Mouse (Mus musculus): ENCODE measurements around the gene Nuak2. TPM values are rescaled to one million over a fixed set of nuclear protein-coding genes. Genes with fewer than 3 reads are reported as not detected.

The Nuak2 gene
- polyA plus RNA-seq, 1 experiment, result 0.87 TPM

- Histone ChIP-seq H3K4me3 (ENCODE audit: insufficient read depth, low read depth, low read length) (no peak overlapping the region), H3K4me1 (ENCODE audit: control insufficient read depth, insufficient read depth, insufficient read length, low read length) (peaks cover 3% of the 10 kb centered on the region; the same call in 1 of the 2 replicates), H3K27ac (replicated peaks; ENCODE audit: low read depth, low read length) (no peak overlapping the region)
Observed at GRCm38 (mm10) chr1:132290921-132291675, 24.8 kb upstream of the Nuak2 start.

- H3K27ac ChIP-seq (replicated peaks; ENCODE audit: low read depth, low read length), result no peak overlapping the region
- peaks cover 3% of the 10 kb centered on the region; the same call in 1 of the 2 replicates for H3K4me1 ChIP-seq (ENCODE audit: control insufficient read depth, insufficient read depth, insufficient read length, low read length)
- no peak overlapping the region for H3K4me3 ChIP-seq (ENCODE audit: insufficient read depth, low read depth, low read length)
Observed at GRCm38 (mm10) chr1:132291706-132292105, 24.2 kb upstream of the Nuak2 start.

GRCm38 (mm10) chr1:132292318-132293129 is 23.4 kb upstream of the Nuak2 start:
- H3K27ac ChIP-seq (replicated peaks; ENCODE audit: low read depth, low read length), result no peak overlapping the region
- no peak overlapping the region for H3K4me3 ChIP-seq (ENCODE audit: insufficient read depth, low read depth, low read length)
- H3K4me1 ChIP-seq (ENCODE audit: control insufficient read depth, insufficient read depth, insufficient read length, low read length), result peaks cover 2% of the 10 kb centered on the region; the same call in 1 of the 2 replicates

GRCm38 (mm10) chr1:132295506-132295905 is 20.4 kb upstream of the Nuak2 start:
- Histone ChIP-seq H3K27ac (replicated peaks; ENCODE audit: low read depth, low read length) (no peak overlapping the region), H3K4me1 (ENCODE audit: control insufficient read depth, insufficient read depth, insufficient read length, low read length) (no peaks in the 10 kb centered on the region), H3K4me3 (ENCODE audit: insufficient read depth, low read depth, low read length) (no peak overlapping the region)

- H3K4me3 ChIP-seq (ENCODE audit: insufficient read depth, low read depth, low read length), result no peak overlapping the region
- no peaks in the 10 kb centered on the region for H3K4me1 ChIP-seq (ENCODE audit: control insufficient read depth, insufficient read depth, insufficient read length, low read length)
- no peak overlapping the region for H3K27ac ChIP-seq (replicated peaks; ENCODE audit: low read depth, low read length)
Observed at GRCm38 (mm10) chr1:132296051-132296450, 19.9 kb upstream of the Nuak2 start.

- H3K27ac ChIP-seq (replicated peaks; ENCODE audit: low read depth, low read length), result no peak within 1 kb of the TSS
- H3K4me3 ChIP-seq (ENCODE audit: insufficient read depth, low read depth, low read length), result peak within 1 kb of the TSS; percentile 58
Observed at GRCm38 (mm10) chr1:132298425-132298800, 17.5 kb upstream of the Nuak2 start, which contains the start of gene Klhdc8a. TSS of gene Klhdc8a (plus strand) at chr1:132298626.

GRCm38 (mm10) chr1:132298801-132299464 is 17.0 kb upstream of the Nuak2 start:
- Histone ChIP-seq H3K4me3 (ENCODE audit: insufficient read depth, low read depth, low read length) (peak overlapping the region; percentile 58), H3K27ac (replicated peaks; ENCODE audit: low read depth, low read length) (no peak overlapping the region), H3K4me1 (ENCODE audit: control insufficient read depth, insufficient read depth, insufficient read length, low read length) (no peaks in the 10 kb centered on the region)

More at GRCm38 (mm10) chr1:132298425-132298800, 17.5 kb upstream of the Nuak2 start, which contains the start of gene Klhdc8a:
- no peaks in the 10 kb centered on the region for H3K4me1 ChIP-seq (ENCODE audit: control insufficient read depth, insufficient read depth, insufficient read length, low read length)

- 0 out of 2 replicates have a peak overlapping the region, but pooled peaks have one; percentile 58 for H3K4me3 ChIP-seq (ENCODE audit: insufficient read depth, low read depth, low read length)
- H3K27ac ChIP-seq (replicated peaks; ENCODE audit: low read depth, low read length), result no peak overlapping the region
- no peaks in the 10 kb centered on the region for H3K4me1 ChIP-seq (ENCODE audit: control insufficient read depth, insufficient read depth, insufficient read length, low read length)
Observed at GRCm38 (mm10) chr1:132299744-132300143, 16.2 kb upstream of the Nuak2 start.

GRCm38 (mm10) chr1:132301242-132301641 is 14.7 kb upstream of the Nuak2 start:
- H3K4me3 ChIP-seq (ENCODE audit: insufficient read depth, low read depth, low read length), result no peak overlapping the region
- no peak overlapping the region for H3K27ac ChIP-seq (replicated peaks; ENCODE audit: low read depth, low read length)
- H3K4me1 ChIP-seq (ENCODE audit: control insufficient read depth, insufficient read depth, insufficient read length, low read length), result no peaks in the 10 kb centered on the region

GRCm38 (mm10) chr1:132302341-132302866 is 13.5 kb upstream of the Nuak2 start:
- no peak overlapping the region for H3K27ac ChIP-seq (replicated peaks; ENCODE audit: low read depth, low read length)
- H3K4me3 ChIP-seq (ENCODE audit: insufficient read depth, low read depth, low read length), result no peak overlapping the region
- no peaks in the 10 kb centered on the region for H3K4me1 ChIP-seq (ENCODE audit: control insufficient read depth, insufficient read depth, insufficient read length, low read length)

- no peak overlapping the region for H3K27ac ChIP-seq (replicated peaks; ENCODE audit: low read depth, low read length)
- H3K4me3 ChIP-seq (ENCODE audit: insufficient read depth, low read depth, low read length), result no peak overlapping the region
- H3K4me1 ChIP-seq (ENCODE audit: control insufficient read depth, insufficient read depth, insufficient read length, low read length), result no peaks in the 10 kb centered on the region
Observed at GRCm38 (mm10) chr1:132304618-132305214, 11.2 kb upstream of the Nuak2 start.

GRCm38 (mm10) chr1:132306160-132306559 is 9.8 kb upstream of the Nuak2 start:
- H3K4me3 ChIP-seq (ENCODE audit: insufficient read depth, low read depth, low read length), result no peak overlapping the region
- H3K27ac ChIP-seq (replicated peaks; ENCODE audit: low read depth, low read length), result no peak overlapping the region
- no peaks in the 10 kb centered on the region for H3K4me1 ChIP-seq (ENCODE audit: control insufficient read depth, insufficient read depth, insufficient read length, low read length)

- no peak overlapping the region for H3K4me3 ChIP-seq (ENCODE audit: insufficient read depth, low read depth, low read length)
- H3K4me1 ChIP-seq (ENCODE audit: control insufficient read depth, insufficient read depth, insufficient read length, low read length), result no peaks in the 10 kb centered on the region
- H3K27ac ChIP-seq (replicated peaks; ENCODE audit: low read depth, low read length), result no peak overlapping the region
Observed at GRCm38 (mm10) chr1:132306808-132307207, 9.1 kb upstream of the Nuak2 start.

- H3K4me1 ChIP-seq (ENCODE audit: control insufficient read depth, insufficient read depth, insufficient read length, low read length), result no peaks in the 10 kb centered on the region
- H3K27ac ChIP-seq (replicated peaks; ENCODE audit: low read depth, low read length), result no peak overlapping the region
Observed at GRCm38 (mm10) chr1:132307962-132308361, 8.0 kb upstream of the Nuak2 start.

More at GRCm38 (mm10) chr1:132307962-132308361, 8.0 kb upstream of the Nuak2 start:
- no peak overlapping the region for H3K4me3 ChIP-seq (ENCODE audit: insufficient read depth, low read depth, low read length)

Data from brown adipose tissue, adult 24 weeks (tissue).